Mouse (Mus musculus): ENCODE results near the gene Dapk2. TPM values are rescaled to one million over a fixed set of nuclear protein-coding genes. Genes with fewer than 3 reads are reported as not detected.
A peak's percentile ranks its signal among the peaks of the same experiment; 100 is the strongest.

The Dapk2 gene
- polyA plus RNA-seq, 1 experiment: 11.8 TPM

DNA sequence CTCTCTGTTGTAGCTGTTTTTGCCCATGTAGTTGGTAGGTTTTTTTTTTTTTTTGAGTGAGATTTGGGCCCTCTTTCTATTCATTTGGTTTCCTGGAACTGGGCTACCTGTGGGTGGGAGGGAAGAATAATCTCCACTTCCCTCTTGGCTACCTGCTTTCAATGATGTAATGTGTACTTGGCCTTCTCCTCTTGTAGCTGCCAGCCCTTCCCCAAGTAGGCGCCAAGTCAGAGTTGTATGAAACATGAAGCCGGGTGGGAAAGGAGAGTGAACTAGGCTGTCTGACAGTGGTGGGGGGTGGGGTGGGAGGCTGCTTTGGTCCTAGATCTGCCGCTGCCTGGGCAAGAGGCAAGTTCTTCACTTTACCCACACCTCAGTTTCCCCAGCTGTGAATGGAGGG, 38.5 kb downstream of the Dapk2 start:
- 75% methylated on average over 3 of the region's 3 CpGs for whole genome bisulfite sequencing
- peaks cover 6% of the 10 kb centered on the region; the same call in 1 of the 2 replicates for H3K4me1 ChIP-seq (ENCODE audit: control insufficient read depth, insufficient read depth, low read length)
- no peak for DNase-seq
- H3K27ac ChIP-seq (ENCODE audit: insufficient read depth, low read depth, low read length): no peak overlapping the region
- TF ChIP-seq POLR2A (IDR thresholded peaks at IDR 0.05; ENCODE audit: low read depth, low read length) (no peak), CTCF (conservative IDR thresholded peaks at IDR 0.05; ENCODE audit: insufficient read depth, insufficient read length, low read depth, low read length) (no peak)
- no peaks in the 10 kb centered on the region for H3K27me3 ChIP-seq (replicated peaks; ENCODE audit: control insufficient read depth, insufficient read depth, low read length)
- no peaks in the 10 kb centered on the region for H3K36me3 ChIP-seq (ENCODE audit: control insufficient read depth, insufficient read depth, low read length)
- no peak overlapping the region for H3K4me3 ChIP-seq (ENCODE audit: insufficient read depth, low read depth, low read length)

- Histone ChIP-seq H3K27ac (ENCODE audit: insufficient read depth, low read depth, low read length) (no peak overlapping the region), H3K4me3 (ENCODE audit: insufficient read depth, low read depth, low read length) (no peak overlapping the region), H3K4me1 (ENCODE audit: control insufficient read depth, insufficient read depth, low read length) (peaks cover 10% of the 10 kb centered on the region; the same call in 1 of the 2 replicates), H3K27me3 (replicated peaks; ENCODE audit: control insufficient read depth, insufficient read depth, low read length) (no peaks in the 10 kb centered on the region), H3K36me3 (ENCODE audit: control insufficient read depth, insufficient read depth, low read length) (no peaks in the 10 kb centered on the region)
- TF ChIP-seq CTCF (conservative IDR thresholded peaks at IDR 0.05; ENCODE audit: insufficient read depth, insufficient read length, low read depth, low read length) (no peak), POLR2A (IDR thresholded peaks at IDR 0.05; ENCODE audit: low read depth, low read length) (no peak)
- 88% methylated on average over 1 of the region's 1 CpGs for WGBS
- DNase-seq: no peak
Measured at GRCm38 (mm10) chr9:66198533-66198932, 40.5 kb downstream of the Dapk2 start.

DNA sequence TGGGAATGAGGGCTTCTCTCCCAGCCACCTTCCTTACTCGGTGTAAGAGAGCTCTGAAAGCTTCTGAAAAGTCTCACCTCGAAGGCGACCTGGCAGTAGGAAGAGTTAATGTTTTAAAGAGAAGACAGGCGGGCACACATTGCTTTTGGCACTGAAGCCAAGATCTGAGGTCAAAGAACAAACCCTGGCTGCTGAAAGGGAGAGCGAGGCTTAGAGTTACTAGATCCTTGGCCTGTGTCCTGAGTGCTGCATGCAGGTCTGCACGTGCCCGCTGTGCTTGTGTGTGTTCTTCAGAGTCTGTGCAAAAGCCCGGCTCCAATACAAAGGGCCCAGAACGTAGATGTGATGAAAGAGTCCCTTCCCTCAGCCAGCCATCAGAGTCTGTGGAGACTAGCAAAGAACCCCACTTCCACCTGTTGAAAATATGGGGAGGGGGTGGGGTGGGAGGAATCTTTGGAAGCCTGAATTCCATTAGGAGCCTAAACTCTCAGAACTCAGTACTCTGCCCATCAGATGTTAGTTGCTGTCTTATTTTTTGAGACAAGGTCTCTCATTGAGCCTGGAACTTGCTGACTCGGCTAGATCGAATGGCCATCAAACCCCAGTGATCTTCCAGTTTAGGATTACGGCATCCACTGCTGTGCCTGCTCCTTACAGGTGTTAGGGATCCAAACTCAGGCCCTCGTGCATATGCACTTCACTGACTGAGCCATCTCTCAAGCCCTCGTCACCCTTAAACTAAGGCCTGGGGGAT, 41.8 kb downstream of the Dapk2 start:
- 54% methylated on average over 14 of the region's 14 CpGs for WGBS
- TF ChIP-seq POLR2A (IDR thresholded peaks at IDR 0.05; ENCODE audit: low read depth, low read length) (no peak), CTCF (conservative IDR thresholded peaks at IDR 0.05; ENCODE audit: insufficient read depth, insufficient read length, low read depth, low read length) (0 out of 2 replicates have a peak, but pooled peaks have one; percentile 1)
- H3K27ac ChIP-seq (ENCODE audit: insufficient read depth, low read depth, low read length): peak overlapping the region; percentile 37; the same call in 1 of the 2 replicates

GRCm38 (mm10) chr9:66200411-66200789, 42.4 kb downstream of the Dapk2 start:
- Histone ChIP-seq H3K4me1 (ENCODE audit: control insufficient read depth, insufficient read depth, low read length) (peaks cover 10% of the 10 kb centered on the region; the same call in 1 of the 2 replicates), H3K27me3 (replicated peaks; ENCODE audit: control insufficient read depth, insufficient read depth, low read length) (no peaks in the 10 kb centered on the region), H3K36me3 (ENCODE audit: control insufficient read depth, insufficient read depth, low read length) (no peaks in the 10 kb centered on the region), H3K27ac (ENCODE audit: insufficient read depth, low read depth, low read length) (no peak overlapping the region), H3K4me3 (ENCODE audit: insufficient read depth, low read depth, low read length) (no peak overlapping the region)
- DNase-seq: no peak
- 83% methylated on average over 5 of the region's 5 CpGs for WGBS
- no peak for TF ChIP-seq CTCF (conservative IDR thresholded peaks at IDR 0.05; ENCODE audit: insufficient read depth, insufficient read length, low read depth, low read length)
- TF ChIP-seq POLR2A (IDR thresholded peaks at IDR 0.05; ENCODE audit: low read depth, low read length): no peak

More for the DNA sequence above, 41.8 kb downstream of the Dapk2 start:
- peak; percentile 94 for DNase-seq
- no peaks in the 10 kb centered on the region for H3K36me3 ChIP-seq (ENCODE audit: control insufficient read depth, insufficient read depth, low read length)
- no peak overlapping the region for H3K4me3 ChIP-seq (ENCODE audit: insufficient read depth, low read depth, low read length)
- peaks cover 10% of the 10 kb centered on the region; the same call in 1 of the 2 replicates for H3K4me1 ChIP-seq (ENCODE audit: control insufficient read depth, insufficient read depth, low read length)
- no peaks in the 10 kb centered on the region for H3K27me3 ChIP-seq (replicated peaks; ENCODE audit: control insufficient read depth, insufficient read depth, low read length)

DNA sequence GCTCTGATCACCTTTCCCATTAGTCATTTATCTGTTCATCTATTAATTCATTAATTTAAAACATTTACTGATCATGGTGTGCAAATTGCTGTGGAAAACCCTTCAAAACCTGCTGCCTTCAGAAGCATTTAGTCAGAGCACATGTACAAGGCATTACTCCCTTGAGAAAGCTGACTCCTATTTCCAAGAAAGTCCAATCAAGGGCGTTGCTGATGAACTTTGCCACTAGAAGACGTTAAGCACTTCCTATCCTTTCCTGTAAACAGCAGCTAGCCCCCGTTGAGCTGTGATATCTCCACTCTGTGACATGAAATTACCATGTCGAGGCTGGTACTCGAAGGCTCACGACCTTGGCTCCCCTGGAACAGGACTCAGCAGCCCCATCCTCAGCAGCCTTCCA, 43.6 kb downstream of the Dapk2 start:
- Histone ChIP-seq H3K27ac (ENCODE audit: insufficient read depth, low read depth, low read length) (no peak overlapping the region), H3K4me1 (ENCODE audit: control insufficient read depth, insufficient read depth, low read length) (peaks cover 10% of the 10 kb centered on the region; the same call in 1 of the 2 replicates), H3K27me3 (replicated peaks; ENCODE audit: control insufficient read depth, insufficient read depth, low read length) (no peaks in the 10 kb centered on the region), H3K36me3 (ENCODE audit: control insufficient read depth, insufficient read depth, low read length) (no peaks in the 10 kb centered on the region), H3K4me3 (ENCODE audit: insufficient read depth, low read depth, low read length) (no peak overlapping the region)
- 42% methylated on average over 6 of the region's 6 CpGs for WGBS
- no peak for TF ChIP-seq POLR2A (IDR thresholded peaks at IDR 0.05; ENCODE audit: low read depth, low read length)
- no peak for TF ChIP-seq CTCF (conservative IDR thresholded peaks at IDR 0.05; ENCODE audit: insufficient read depth, insufficient read length, low read depth, low read length)
- DNase-seq: peak; percentile 66

- WGBS: 83% methylated on average over 7 of the region's 7 CpGs
- no peak overlapping the region for H3K27ac ChIP-seq (ENCODE audit: insufficient read depth, low read depth, low read length)
Measured at GRCm38 (mm10) chr9:66202463-66202862, 44.4 kb downstream of the Dapk2 start.

DNA sequence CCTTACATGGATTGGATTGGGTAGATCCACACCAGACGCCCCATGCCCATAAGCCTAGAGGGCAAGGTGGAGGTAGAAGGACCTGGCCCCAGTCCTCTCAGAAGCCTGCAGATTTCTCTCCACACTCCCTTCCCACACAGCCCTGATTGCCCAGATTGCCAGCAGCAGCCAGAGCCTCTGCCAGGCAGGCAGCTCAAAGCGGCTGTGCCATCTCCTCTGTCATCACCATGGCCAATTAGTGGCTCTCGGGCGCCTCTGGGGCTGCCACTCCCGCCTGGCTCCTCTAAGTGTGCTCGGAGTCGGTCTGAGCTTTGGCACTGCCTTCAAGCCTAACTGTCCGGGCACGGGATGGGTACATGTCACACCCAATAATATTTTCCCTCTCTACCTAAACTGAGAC, 47.7 kb downstream of the Dapk2 start:
- no peak for DNase-seq
- peaks cover 4% of the 10 kb centered on the region; the same call in 1 of the 2 replicates for H3K4me1 ChIP-seq (ENCODE audit: control insufficient read depth, insufficient read depth, low read length)
- H3K36me3 ChIP-seq (ENCODE audit: control insufficient read depth, insufficient read depth, low read length): no peaks in the 10 kb centered on the region
- H3K4me3 ChIP-seq (ENCODE audit: insufficient read depth, low read depth, low read length): no peak overlapping the region
- 87% methylated on average over 9 of the region's 9 CpGs for WGBS
- no peak overlapping the region for H3K27ac ChIP-seq (ENCODE audit: insufficient read depth, low read depth, low read length)
- H3K27me3 ChIP-seq (replicated peaks; ENCODE audit: control insufficient read depth, insufficient read depth, low read length): no peaks in the 10 kb centered on the region
- no peak for TF ChIP-seq POLR2A (IDR thresholded peaks at IDR 0.05; ENCODE audit: low read depth, low read length)
- no peak for TF ChIP-seq CTCF (conservative IDR thresholded peaks at IDR 0.05; ENCODE audit: insufficient read depth, insufficient read length, low read depth, low read length)

More at GRCm38 (mm10) chr9:66202463-66202862, 44.4 kb downstream of the Dapk2 start:
- peaks cover 10% of the 10 kb centered on the region; the same call in 1 of the 2 replicates for H3K4me1 ChIP-seq (ENCODE audit: control insufficient read depth, insufficient read depth, low read length)
- no peaks in the 10 kb centered on the region for H3K36me3 ChIP-seq (ENCODE audit: control insufficient read depth, insufficient read depth, low read length)
- H3K4me3 ChIP-seq (ENCODE audit: insufficient read depth, low read depth, low read length): no peak overlapping the region
- H3K27me3 ChIP-seq (replicated peaks; ENCODE audit: control insufficient read depth, insufficient read depth, low read length): no peaks in the 10 kb centered on the region
- DNase-seq: no peak
- TF ChIP-seq CTCF (conservative IDR thresholded peaks at IDR 0.05; ENCODE audit: insufficient read depth, insufficient read length, low read depth, low read length): no peak
- no peak for TF ChIP-seq POLR2A (IDR thresholded peaks at IDR 0.05; ENCODE audit: low read depth, low read length)
